Comparison of ENCODE assay signal across 9 mouse cellular contexts in the genomic region with DNA sequence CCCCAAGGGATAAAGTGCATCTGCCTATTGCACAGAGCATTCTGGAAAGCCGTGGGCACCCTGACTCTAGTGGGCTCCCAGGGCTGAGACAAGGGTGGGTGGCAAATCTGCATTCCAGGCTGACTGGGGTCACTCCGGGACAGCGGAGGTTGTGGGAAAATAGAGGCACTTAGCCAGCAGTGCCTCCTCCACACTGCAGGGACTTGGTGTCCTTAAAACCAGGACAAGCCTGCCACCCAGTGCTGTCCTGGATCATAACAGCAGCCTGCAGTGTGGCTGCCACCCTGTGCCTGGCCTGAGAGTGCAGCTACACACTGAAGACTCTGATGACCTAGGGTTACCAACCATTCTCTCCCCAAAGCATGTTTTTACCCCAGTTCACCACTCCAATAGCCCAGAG. TPM values are rescaled to one million over a fixed set of nuclear protein-coding genes. Genes with fewer than 3 reads are reported as not detected.
DNase-seq lines count a peak whose midpoint lies in the region; ATAC-seq and TF ChIP-seq lines count a peak whose summit lies in the region.
"Had no signal": no experiment of that assay in that cellular context is flagged by ENCODE, and none has a peak within 500 bp of the region (broad histone marks: within the 10 kb centered on the region; RNA-seq: fewer than 3 reads in every experiment).

No protein-coding gene starts in this region.

- H3K9ac ChIP-seq in heart, adult 2 months (ENCODE audit: low read depth, low read length), result no peak overlapping the region
- no peak overlapping the region for H3K9ac ChIP-seq in embryonic facial prominence, embryonic 14.5 days (ENCODE audit: low read depth, low read length)
- H3K9ac ChIP-seq in midbrain, embryonic 15.5 days, result no peak overlapping the region

- H3K27me3 ChIP-seq in heart, adult 2 months (ENCODE audit: control insufficient read depth, insufficient read depth, low read length), result no peaks in the 10 kb centered on the region
- H3K27me3 ChIP-seq in embryonic facial prominence, embryonic 14.5 days (replicated peaks; ENCODE audit: control insufficient read depth, insufficient read depth, low read length), result no peaks in the 10 kb centered on the region
- no peaks in the 10 kb centered on the region for H3K27me3 ChIP-seq in midbrain, embryonic 15.5 days (replicated peaks)

- intact Hi-C loops in heart, adult 2 months (cut with DNase I), result loop anchor here (10.0 kb wide), 1 partner anchor 442 kb away; a partner anchor contains a TSS
- intact Hi-C loops in heart, postnatal 25 days (cut with DNase I), result loop anchor here (1.0 kb wide), 1 partner anchor 315 kb away; no protein-coding TSS in a partner anchor

- 0 out of 2 replicates have a peak, but pooled peaks have one; percentile 41 for ATAC-seq in embryonic facial prominence, embryonic 14.5 days (ENCODE audit: low read depth)
- peak; percentile 82 for ATAC-seq in midbrain, embryonic 15.5 days (replicated peaks)

- TF ChIP-seq EP300 in heart, adult 2 months (IDR thresholded peaks at IDR 0.05; ENCODE audit: insufficient read depth, low read depth, low read length), result no peak

- H3K27ac ChIP-seq in heart, adult 2 months, result no peak overlapping the region
- H3K27ac ChIP-seq in embryonic facial prominence, embryonic 14.5 days (replicated peaks; ENCODE audit: low read depth, low read length), result no peak overlapping the region
- H3K27ac ChIP-seq in midbrain, embryonic 15.5 days, result no peak overlapping the region

- H3K4me1 ChIP-seq in heart, adult 2 months (ENCODE audit: control insufficient read depth, insufficient read depth, low read length), result no peaks in the 10 kb centered on the region
- H3K4me1 ChIP-seq in embryonic facial prominence, embryonic 14.5 days (ENCODE audit: control insufficient read depth, insufficient read depth, low read length), result no peaks in the 10 kb centered on the region
- H3K4me1 ChIP-seq in midbrain, embryonic 15.5 days, result no peaks in the 10 kb centered on the region

- peak; percentile 72 for TF ChIP-seq CTCF in heart, adult 2 months (IDR thresholded peaks at IDR 0.05)

- H3K9me3 ChIP-seq in embryonic facial prominence, embryonic 14.5 days (ENCODE audit: control insufficient read depth, low read length), result no peaks in the 10 kb centered on the region
- no peaks in the 10 kb centered on the region for H3K9me3 ChIP-seq in midbrain, embryonic 15.5 days

- TF ChIP-seq POLR2A in heart, adult 2 months (IDR thresholded peaks at IDR 0.05; ENCODE audit: insufficient read depth, low read depth, low read length), result no peak

- peak; percentile 21 to 37 for DNase-seq in heart, adult 2 months
- DNase-seq in heart, postnatal 25 days (ENCODE audit: low spot score), result no peak
- peak; percentile 65 for DNase-seq in adrenal gland, adult 2 months
- peak; percentile 13 for DNase-seq in embryonic facial prominence, embryonic 14.5 days (ENCODE audit: low spot score)
- DNase-seq in kidney, postnatal 36 days, result peak; percentile 7 to 34
- DNase-seq in thymus, postnatal 10 days (ENCODE audit: low spot score in 2 of 2), result no peak
- DNase-seq in gastrocnemius, adult 8-10 months (ENCODE audit: low spot score in 2 of 2), result no peak

- H3K4me3 ChIP-seq in heart, adult 2 months, result no peak overlapping the region
- no peak overlapping the region for H3K4me3 ChIP-seq in embryonic facial prominence, embryonic 14.5 days (ENCODE audit: low read depth, low read length)
- no peak overlapping the region for H3K4me3 ChIP-seq in midbrain, embryonic 15.5 days
- H3K4me3 ChIP-seq: erythroblast, embryonic 14.5 days had no signal

- no peaks in the 10 kb centered on the region for H3K79me2 ChIP-seq in heart, adult 2 months (replicated peaks; ENCODE audit: control insufficient read depth, insufficient read depth, low read length)

- H3K4me2 ChIP-seq in embryonic facial prominence, embryonic 14.5 days (ENCODE audit: low read depth, low read length), result no peak overlapping the region
- no peak overlapping the region for H3K4me2 ChIP-seq in midbrain, embryonic 15.5 days

- no peaks in the 10 kb centered on the region for H3K36me3 ChIP-seq in heart, adult 2 months (ENCODE audit: control insufficient read depth, insufficient read depth, low read length)
- no peaks in the 10 kb centered on the region for H3K36me3 ChIP-seq in embryonic facial prominence, embryonic 14.5 days (ENCODE audit: control insufficient read depth, insufficient read depth, low read length)
- no peaks in the 10 kb centered on the region for H3K36me3 ChIP-seq in midbrain, embryonic 15.5 days (replicated peaks)

- WGBS in heart, adult 2 months, result 46% methylated on average over 3 of the region's 3 CpGs
- WGBS in embryonic facial prominence, embryonic 14.5 days, result 50% methylated on average over 3 of the region's 3 CpGs
- WGBS in midbrain, embryonic 15.5 days, result 54% methylated on average over 3 of the region's 3 CpGs

RNA-seq across cellular contexts. Expression of a gene that starts 34.1 kb away (rescaled TPM):
- total RNA-seq in heart, adult 2 months (2021), result 1 to 10 TPM in 1 of 2 experiments, under 1 TPM in 1; 0.84 to 1.1 TPM
- polyA plus RNA-seq in heart, adult 2 months (2012; rRNA removed), result 0.47 and 0.64 TPM in 2 replicates
- 1 to 10 TPM; 1.1 TPM for total RNA-seq in heart, postnatal 25 days (2021)
- total RNA-seq in adrenal gland, adult 2 months (2021), result 1 to 10 TPM; 3.9 to 8.5 TPM
- polyA plus RNA-seq in adrenal gland, adult 2 months (2012; rRNA removed), result 1.5 and 2.1 TPM in 2 replicates
- 1.4 and 1.7 TPM in 2 replicates for polyA plus RNA-seq in embryonic facial prominence, embryonic 14.5 days (2014; fragmentation: Nextera tagmentation; extraction: Ambion mirVana)
- polyA plus RNA-seq in midbrain, embryonic 15.5 days (2015; fragmentation: Nextera tagmentation; extraction: Ambion mirVana), result 25.9 and 26.8 TPM in 2 replicates
- under 1 TPM; 0.22 to 0.40 (median 0.34) TPM for total RNA-seq in gastrocnemius, adult 8-10 months (2022)
- polyA plus RNA-seq: erythroblast, embryonic 14.5 days had no signal

RNA-seq across cellular contexts. Expression of a gene that starts 54.5 kb away (rescaled TPM):
- not detected for total RNA-seq in heart, adult 2 months (2021)
- not detected in 2 replicates for polyA plus RNA-seq in heart, adult 2 months (2012; rRNA removed)
- total RNA-seq in heart, postnatal 25 days (2021), result not detected
- total RNA-seq in adrenal gland, adult 2 months (2021), result under 1 TPM in 1 of 2 experiments, not detected in 1; 0.06 TPM
- 0.02 and 0.13 TPM in 2 replicates for polyA plus RNA-seq in adrenal gland, adult 2 months (2012; rRNA removed)
- polyA plus RNA-seq in embryonic facial prominence, embryonic 14.5 days (2014; fragmentation: Nextera tagmentation; extraction: Ambion mirVana), result 0.45 and 0.70 TPM in 2 replicates
- polyA plus RNA-seq in midbrain, embryonic 15.5 days (2015; fragmentation: Nextera tagmentation; extraction: Ambion mirVana), result 34.0 and 37.0 TPM in 2 replicates
- under 1 TPM in 1 of 4 experiments, not detected in 3; 0.20 TPM for total RNA-seq in gastrocnemius, adult 8-10 months (2022)
- polyA plus RNA-seq: erythroblast, embryonic 14.5 days had no signal

Comparison
In these comparisons a context has a peak if more than half of its experiments do, and no peak if none do; other contexts are left out.
1. DNase-seq: peak in heart, adult 2 months (2 of 2), adrenal gland, adult 2 months (single experiment), embryonic facial prominence, embryonic 14.5 days (single experiment) and kidney, postnatal 36 days (2 of 2); none in heart, postnatal 25 days (single experiment), thymus, postnatal 10 days (0 of 2) and gastrocnemius, adult 8-10 months (0 of 2).